Mouse (Mus musculus): Measurements from ENCODE around the gene Fam110a. TPM values are rescaled to one million over a fixed set of nuclear protein-coding genes. Genes with fewer than 3 reads are reported as not detected.
A peak's percentile ranks its signal among the peaks of the same experiment; 100 is the strongest.

Gene Fam110a
- polyA plus RNA-seq, 1 experiment from 2014 or later = 87.5 TPM

DNA sequence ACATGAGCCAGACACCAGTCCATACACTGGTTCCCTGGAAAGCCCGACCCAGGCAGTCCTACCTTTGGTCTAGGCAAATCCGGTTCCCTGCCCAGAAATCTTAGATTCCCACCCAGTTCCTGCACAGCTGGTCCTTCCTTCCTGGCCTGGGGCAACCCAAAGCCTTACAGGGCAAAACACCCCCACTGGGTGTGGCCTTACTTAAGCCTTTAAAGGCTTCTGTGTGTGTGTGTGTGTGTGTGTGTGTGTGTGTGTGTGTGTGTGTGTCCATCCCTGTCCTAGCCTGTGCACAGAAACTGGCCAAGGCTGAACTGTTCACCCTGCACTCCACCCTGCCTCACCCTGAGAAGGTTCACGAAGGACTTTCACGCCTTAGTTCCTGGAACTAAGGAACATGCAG is 32.2 kb upstream of the Fam110a start:
- no peak for ATAC-seq (ENCODE audit: low FRiP score)
- Histone ChIP-seq H3K9ac (ENCODE audit: low read depth, low read length) (no peak overlapping the region), H3K4me1 (replicated peaks; ENCODE audit: control insufficient read depth, insufficient read depth, low read length) (no peaks in the 10 kb centered on the region), H3K27me3 (ENCODE audit: control insufficient read depth, insufficient read depth, low read length) (no peaks in the 10 kb centered on the region), H3K9me3 (ENCODE audit: control insufficient read depth, low read length) (no peaks in the 10 kb centered on the region), H3K27ac (ENCODE audit: low read depth, low read length) (no peak overlapping the region), H3K4me2 (replicated peaks; ENCODE audit: low read depth, low read length) (no peak overlapping the region), H3K4me3 (ENCODE audit: low read depth, low read length) (no peak overlapping the region), H3K36me3 (ENCODE audit: control insufficient read depth, insufficient read depth, low read length) (no peaks in the 10 kb centered on the region)
- DNase-seq (ENCODE audit: low spot score) = no peak
- WGBS = 84% methylated on average over 4 of the region's 4 CpGs

DNA sequence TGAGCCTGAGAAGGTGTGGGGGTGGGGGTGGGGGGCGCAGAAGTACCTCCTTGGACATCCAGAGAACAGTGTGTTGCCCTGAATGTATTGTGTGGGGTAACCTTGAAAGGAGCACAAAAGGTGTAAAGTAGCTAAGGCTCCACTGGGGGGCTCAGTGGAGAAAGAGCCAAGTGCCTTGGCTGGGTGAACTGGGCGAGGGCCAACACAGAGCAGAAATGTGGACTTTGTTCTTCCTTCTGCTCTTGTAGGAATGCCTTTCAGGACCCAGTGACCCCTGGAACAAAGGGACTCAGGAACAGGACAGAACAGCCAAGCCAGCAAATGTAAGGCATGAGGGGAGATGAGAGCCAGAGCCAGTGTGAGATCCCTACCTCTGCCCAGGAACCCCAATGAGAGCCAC is 31.7 kb upstream of the Fam110a start:
- no peak overlapping the region for H3K27ac ChIP-seq (ENCODE audit: low read depth, low read length)
- ATAC-seq (ENCODE audit: low FRiP score) = peak; percentile 23; the same call in 1 of the 2 replicates
- H3K4me3 ChIP-seq (ENCODE audit: low read depth, low read length) = no peak overlapping the region
- H3K27me3 ChIP-seq (ENCODE audit: control insufficient read depth, insufficient read depth, low read length) = no peaks in the 10 kb centered on the region
- H3K4me1 ChIP-seq (replicated peaks; ENCODE audit: control insufficient read depth, insufficient read depth, low read length) = no peaks in the 10 kb centered on the region
- peak; percentile 57 for DNase-seq (ENCODE audit: low spot score)
- no peak overlapping the region for H3K4me2 ChIP-seq (replicated peaks; ENCODE audit: low read depth, low read length)
- H3K36me3 ChIP-seq (ENCODE audit: control insufficient read depth, insufficient read depth, low read length) = no peaks in the 10 kb centered on the region
- H3K9me3 ChIP-seq (ENCODE audit: control insufficient read depth, low read length) = no peaks in the 10 kb centered on the region
- 44% methylated on average over 2 of the region's 2 CpGs for WGBS
- no peak overlapping the region for H3K9ac ChIP-seq (ENCODE audit: low read depth, low read length)

DNA sequence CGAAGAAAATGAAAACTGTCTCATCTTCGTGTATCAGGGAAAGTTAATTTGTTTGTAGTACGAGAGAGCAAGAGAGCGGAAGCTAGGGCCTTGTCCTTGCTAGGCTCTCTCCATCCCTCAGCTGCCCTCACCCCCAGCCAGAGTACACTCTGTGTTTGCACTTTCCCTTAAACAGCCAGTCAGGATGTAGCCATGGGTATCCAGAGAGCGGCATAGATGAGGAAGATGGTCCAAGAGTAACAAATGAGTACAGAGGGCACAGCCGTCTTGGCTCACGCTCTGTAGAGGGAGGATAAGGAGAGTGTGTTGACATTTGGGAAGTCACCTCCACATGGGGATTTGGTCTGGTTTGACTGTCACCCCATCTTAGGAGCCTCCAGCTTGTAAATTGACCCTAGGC is 30.6 kb upstream of the Fam110a start:
- H3K27ac ChIP-seq (ENCODE audit: low read depth, low read length) = no peak overlapping the region
- WGBS = 86% methylated on average over 7 of the region's 7 CpGs
- H3K36me3 ChIP-seq (ENCODE audit: control insufficient read depth, insufficient read depth, low read length) = no peaks in the 10 kb centered on the region

DNA sequence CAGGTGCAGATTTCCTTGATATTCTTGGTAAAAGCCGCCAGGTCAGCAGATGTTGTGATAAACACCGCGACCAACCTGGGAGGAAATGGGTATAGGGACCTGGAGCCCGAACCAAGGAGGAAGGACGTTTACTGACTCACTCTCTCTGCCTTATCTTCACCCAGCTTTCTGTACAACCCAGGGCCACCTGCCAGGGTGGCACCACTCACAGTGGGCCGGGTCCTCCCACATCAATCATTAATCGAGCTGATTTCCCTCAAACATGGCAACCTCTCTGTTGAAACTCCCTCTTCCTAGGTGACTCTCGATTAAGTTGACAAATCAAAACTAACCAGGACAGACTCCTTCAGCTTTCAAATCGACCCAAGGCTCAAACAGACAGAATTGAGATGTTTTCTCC is 30.2 kb upstream of the Fam110a start:
- Histone ChIP-seq H3K4me1 (replicated peaks; ENCODE audit: control insufficient read depth, insufficient read depth, low read length) (no peaks in the 10 kb centered on the region), H3K9me3 (ENCODE audit: control insufficient read depth, low read length) (no peaks in the 10 kb centered on the region), H3K4me2 (replicated peaks; ENCODE audit: low read depth, low read length) (no peak overlapping the region), H3K36me3 (ENCODE audit: control insufficient read depth, insufficient read depth, low read length) (no peaks in the 10 kb centered on the region), H3K27ac (ENCODE audit: low read depth, low read length) (no peak overlapping the region), H3K27me3 (ENCODE audit: control insufficient read depth, insufficient read depth, low read length) (no peaks in the 10 kb centered on the region), H3K4me3 (ENCODE audit: low read depth, low read length) (no peak overlapping the region), H3K9ac (ENCODE audit: low read depth, low read length) (no peak overlapping the region)
- no peak for ATAC-seq (ENCODE audit: low FRiP score)
- no peak for DNase-seq (ENCODE audit: low spot score)
- 85% methylated on average over 9 of the region's 9 CpGs for WGBS

More for the DNA sequence above, 30.6 kb upstream of the Fam110a start:
- H3K27me3 ChIP-seq (ENCODE audit: control insufficient read depth, insufficient read depth, low read length) = no peaks in the 10 kb centered on the region
- no peak overlapping the region for H3K9ac ChIP-seq (ENCODE audit: low read depth, low read length)
- no peaks in the 10 kb centered on the region for H3K9me3 ChIP-seq (ENCODE audit: control insufficient read depth, low read length)
- H3K4me2 ChIP-seq (replicated peaks; ENCODE audit: low read depth, low read length) = no peak overlapping the region
- ATAC-seq (ENCODE audit: low FRiP score) (no peak), DNase-seq (ENCODE audit: low spot score) (no peak)
- H3K4me1 ChIP-seq (replicated peaks; ENCODE audit: control insufficient read depth, insufficient read depth, low read length) = no peaks in the 10 kb centered on the region
- no peak overlapping the region for H3K4me3 ChIP-seq (ENCODE audit: low read depth, low read length)

DNA sequence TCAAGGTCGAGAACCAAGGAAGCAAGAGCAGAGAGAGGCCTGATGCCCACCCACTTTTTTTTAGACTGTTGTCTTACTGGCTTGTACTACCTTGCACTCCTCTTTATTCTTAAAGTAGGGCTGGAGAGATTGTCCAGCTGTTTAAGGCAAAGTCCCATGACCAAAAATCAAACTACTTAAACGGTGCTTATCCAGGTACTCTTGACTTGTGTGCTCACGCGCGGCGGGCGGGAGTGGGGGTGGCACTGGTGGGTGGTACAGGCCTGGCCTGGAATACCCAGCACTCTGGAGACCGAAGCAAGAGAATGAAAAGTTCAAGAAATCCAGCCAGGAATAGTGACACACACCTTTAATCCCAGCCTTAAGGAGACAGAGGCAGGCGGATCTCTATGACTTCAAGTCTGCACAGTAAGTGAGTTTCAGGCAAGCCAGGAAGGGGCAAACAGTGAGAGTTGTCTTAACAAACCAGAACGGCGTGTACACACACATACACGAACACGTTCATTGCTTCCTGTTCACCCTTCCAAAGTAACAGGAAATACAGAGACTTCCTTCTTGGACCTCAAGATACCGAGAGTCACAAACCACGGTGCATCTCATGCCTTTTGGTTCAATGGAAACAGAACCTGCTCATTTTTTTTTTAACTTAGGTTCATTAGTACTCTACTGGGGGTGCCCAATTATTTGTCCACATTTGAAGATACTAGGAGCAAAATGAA is 29.2 kb upstream of the Fam110a start:
- no peak overlapping the region for H3K27ac ChIP-seq (ENCODE audit: low read depth, low read length)
- no peaks in the 10 kb centered on the region for H3K9me3 ChIP-seq (ENCODE audit: control insufficient read depth, low read length)
- H3K27me3 ChIP-seq (ENCODE audit: control insufficient read depth, insufficient read depth, low read length) = no peaks in the 10 kb centered on the region
- ATAC-seq (ENCODE audit: low FRiP score) (no peak), DNase-seq (ENCODE audit: low spot score) (no peak)
- no peak overlapping the region for H3K4me3 ChIP-seq (ENCODE audit: low read depth, low read length)
- no peaks in the 10 kb centered on the region for H3K36me3 ChIP-seq (ENCODE audit: control insufficient read depth, insufficient read depth, low read length)
- no peak overlapping the region for H3K4me2 ChIP-seq (replicated peaks; ENCODE audit: low read depth, low read length)
- no peaks in the 10 kb centered on the region for H3K4me1 ChIP-seq (replicated peaks; ENCODE audit: control insufficient read depth, insufficient read depth, low read length)
- 92% methylated on average over 15 of the region's 15 CpGs for WGBS
- no peak overlapping the region for H3K9ac ChIP-seq (ENCODE audit: low read depth, low read length)

DNA sequence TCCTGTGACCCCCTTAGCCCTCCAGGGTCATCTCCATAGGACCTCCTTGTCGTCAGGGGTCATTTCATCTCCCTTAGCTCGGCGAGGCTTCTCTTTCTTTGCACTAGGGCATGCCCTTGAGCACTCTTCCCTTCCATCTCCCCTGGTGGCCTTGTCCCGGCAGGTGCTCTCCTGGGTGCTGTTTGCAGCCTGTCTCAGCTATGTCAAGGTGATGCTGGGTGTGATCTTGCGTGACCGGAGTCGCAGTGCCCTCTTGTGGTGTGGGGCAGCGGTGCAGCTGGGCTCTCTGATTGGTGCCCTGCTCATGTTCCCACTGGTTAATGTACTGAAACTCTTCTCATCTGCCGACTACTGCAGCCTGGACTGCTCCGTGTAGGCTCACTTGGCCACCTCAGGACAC is 27.8 kb upstream of the Fam110a start:
- H3K4me2 ChIP-seq (replicated peaks; ENCODE audit: low read depth, low read length) = no peak overlapping the region
- H3K4me1 ChIP-seq (replicated peaks; ENCODE audit: control insufficient read depth, insufficient read depth, low read length) = no peaks in the 10 kb centered on the region
- no peak overlapping the region for H3K4me3 ChIP-seq (ENCODE audit: low read depth, low read length)
- 66% methylated on average over 10 of the region's 10 CpGs for WGBS
- no peaks in the 10 kb centered on the region for H3K27me3 ChIP-seq (ENCODE audit: control insufficient read depth, insufficient read depth, low read length)
- no peaks in the 10 kb centered on the region for H3K9me3 ChIP-seq (ENCODE audit: control insufficient read depth, low read length)
- H3K27ac ChIP-seq (ENCODE audit: low read depth, low read length) = no peak overlapping the region
- no peaks in the 10 kb centered on the region for H3K36me3 ChIP-seq (ENCODE audit: control insufficient read depth, insufficient read depth, low read length)
- ATAC-seq (ENCODE audit: low FRiP score) = no peak
- no peak for DNase-seq (ENCODE audit: low spot score)
- H3K9ac ChIP-seq (ENCODE audit: low read depth, low read length) = no peak overlapping the region

DNA sequence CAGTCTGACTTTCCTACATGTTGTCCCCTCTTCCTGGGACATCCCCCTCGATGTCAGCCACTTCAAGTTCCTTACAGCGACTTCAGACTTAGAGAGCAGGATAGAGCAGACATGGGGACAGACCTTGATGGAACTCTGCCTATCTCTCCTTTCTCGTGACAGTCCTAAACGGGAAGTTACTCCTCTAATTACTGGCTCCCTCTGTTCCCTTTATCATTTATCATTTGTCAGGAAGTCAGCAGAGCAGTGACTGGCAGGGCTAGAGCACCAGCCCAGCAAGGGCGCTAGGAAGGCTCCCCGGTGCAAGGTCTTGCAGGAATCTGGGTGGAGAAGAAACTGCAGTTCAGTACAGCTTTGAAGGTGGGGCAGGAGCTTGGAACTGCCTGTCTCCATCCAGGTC is 22.5 kb upstream of the Fam110a start:
- H3K4me1 ChIP-seq (replicated peaks; ENCODE audit: control insufficient read depth, insufficient read depth, low read length) = no peaks in the 10 kb centered on the region
- H3K9ac ChIP-seq (ENCODE audit: low read depth, low read length) = no peak overlapping the region
- H3K4me2 ChIP-seq (replicated peaks; ENCODE audit: low read depth, low read length) = no peak overlapping the region
- H3K27ac ChIP-seq (ENCODE audit: low read depth, low read length) = no peak overlapping the region
- H3K27me3 ChIP-seq (ENCODE audit: control insufficient read depth, insufficient read depth, low read length) = peaks cover 6% of the 10 kb centered on the region; the same call in 1 of the 2 replicates
- H3K4me3 ChIP-seq (ENCODE audit: low read depth, low read length) = no peak overlapping the region
- WGBS = 75% methylated on average over 6 of the region's 6 CpGs
- no peaks in the 10 kb centered on the region for H3K36me3 ChIP-seq (ENCODE audit: control insufficient read depth, insufficient read depth, low read length)
- no peaks in the 10 kb centered on the region for H3K9me3 ChIP-seq (ENCODE audit: control insufficient read depth, low read length)
- ATAC-seq (ENCODE audit: low FRiP score) (no peak), DNase-seq (ENCODE audit: low spot score) (no peak)

DNA sequence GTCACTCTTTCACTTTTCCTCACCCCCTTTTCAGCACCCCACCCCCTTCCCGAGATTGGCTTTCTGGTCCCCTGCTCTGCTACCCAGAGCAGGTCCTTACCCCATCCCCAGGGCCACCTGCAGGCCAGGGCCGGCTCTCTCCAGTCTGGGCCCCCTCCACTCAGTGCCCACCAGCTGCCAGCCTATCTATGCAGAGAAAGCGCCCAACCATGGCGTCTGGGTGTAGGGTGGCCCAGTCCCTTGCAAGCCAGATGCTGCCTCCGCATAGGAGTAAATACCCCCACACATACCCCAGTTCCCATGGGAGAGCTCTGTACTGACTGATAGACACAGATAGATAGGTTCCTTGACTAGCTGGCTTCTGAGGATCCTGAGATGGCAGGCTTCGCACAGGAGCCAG is 20.7 kb upstream of the Fam110a start:
- H3K9me3 ChIP-seq (ENCODE audit: control insufficient read depth, low read length) = no peaks in the 10 kb centered on the region
- H3K27me3 ChIP-seq (ENCODE audit: control insufficient read depth, insufficient read depth, low read length) = peaks cover 21% of the 10 kb centered on the region
- 53% methylated on average over 6 of the region's 6 CpGs for WGBS
- no peak for DNase-seq (ENCODE audit: low spot score)
- H3K9ac ChIP-seq (ENCODE audit: low read depth, low read length) = no peak overlapping the region
- H3K27ac ChIP-seq (ENCODE audit: low read depth, low read length) = no peak overlapping the region
- H3K4me2 ChIP-seq (replicated peaks; ENCODE audit: low read depth, low read length) = no peak overlapping the region
- peak; percentile 20; the same call in 1 of the 2 replicates for ATAC-seq (ENCODE audit: low FRiP score)
- no peak overlapping the region for H3K4me3 ChIP-seq (ENCODE audit: low read depth, low read length)
- H3K36me3 ChIP-seq (ENCODE audit: control insufficient read depth, insufficient read depth, low read length) = no peaks in the 10 kb centered on the region
- no peaks in the 10 kb centered on the region for H3K4me1 ChIP-seq (replicated peaks; ENCODE audit: control insufficient read depth, insufficient read depth, low read length)

DNA sequence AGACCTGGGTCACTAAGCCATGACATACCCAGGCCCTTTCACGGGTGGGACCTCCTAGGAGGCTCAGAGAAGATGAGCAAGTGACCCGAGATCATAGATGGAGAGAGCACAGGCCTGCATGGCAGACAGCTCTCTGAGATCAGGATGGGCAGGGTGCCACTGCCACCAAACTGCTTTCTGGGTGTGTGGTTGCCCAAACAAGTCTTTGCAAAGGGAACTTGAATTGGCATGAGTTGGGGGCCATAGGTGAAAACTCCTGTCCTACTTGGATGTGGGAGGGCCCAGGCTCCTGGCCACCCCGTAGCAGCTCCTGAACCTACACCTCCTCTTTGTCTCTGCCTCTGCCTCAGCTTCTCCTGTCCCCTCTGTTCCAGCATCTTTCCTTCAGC is 20.3 kb upstream of the Fam110a start:
- no peaks in the 10 kb centered on the region for H3K36me3 ChIP-seq (ENCODE audit: control insufficient read depth, insufficient read depth, low read length)
- no peak for DNase-seq (ENCODE audit: low spot score)
- ATAC-seq (ENCODE audit: low FRiP score) = peak; percentile 3; the same call in 1 of the 2 replicates
- H3K4me2 ChIP-seq (replicated peaks; ENCODE audit: low read depth, low read length) = no peak overlapping the region
- no peaks in the 10 kb centered on the region for H3K9me3 ChIP-seq (ENCODE audit: control insufficient read depth, low read length)
- no peaks in the 10 kb centered on the region for H3K4me1 ChIP-seq (replicated peaks; ENCODE audit: control insufficient read depth, insufficient read depth, low read length)
- peaks cover 22% of the 10 kb centered on the region for H3K27me3 ChIP-seq (ENCODE audit: control insufficient read depth, insufficient read depth, low read length)
- no peak overlapping the region for H3K27ac ChIP-seq (ENCODE audit: low read depth, low read length)
- WGBS = 52% methylated on average over 3 of the region's 3 CpGs
- no peak overlapping the region for H3K9ac ChIP-seq (ENCODE audit: low read depth, low read length)
- H3K4me3 ChIP-seq (ENCODE audit: low read depth, low read length) = no peak overlapping the region

Data from hindbrain, embryonic 11.5 days (tissue).